Mouse (Mus musculus) embryonic facial prominence, embryonic 14.5 days (tissue): ENCODE measurements at regions not wholly inside any gene's neighbourhood (a gene's known extent, or its start where the extent isn't known, plus 50 kb on each side); places are given as distances from the start of the nearest gene placed in this dataset.
A peak's percentile ranks its signal among the peaks of the same experiment; 100 is the strongest.

ENCODE experiments used
- ATAC-seq: fragments of 200-750 bp; cut with Nextera tagmentation; 2 replicates; pipeline ENCODE4 v1.8.0; 2017; ENCODE audit warnings: low read depth, moderate number of reproducible peaks, moderate TSS enrichment
- DNase-seq: peaks from one replicate; pipeline ENCODE4 v3.0.0-alpha.2; 2015; ENCODE audit warnings: low spot score
- H3K27ac ChIP-seq: fragments of 300-500 bp; sonication (generic); replicated peaks from 2 replicates; pipeline ENCODE4 v1.5.1; 2014; ENCODE audit warnings: low read depth, mild to moderate bottlenecking, low read length, moderate library complexity
- H3K27me3 ChIP-seq: fragments of 300-500 bp; sonication (generic); replicated peaks from 2 replicates; pipeline ENCODE4 v1.6.1; 2014; ENCODE audit warnings: low read length; ENCODE audit not compliant: control insufficient read depth, insufficient read depth
- H3K36me3 ChIP-seq: fragments of 300-500 bp; sonication (generic); 2 replicates; pipeline ENCODE4 v1.6.1; 2014; ENCODE audit warnings: low read length, mixed read lengths; ENCODE audit not compliant: control insufficient read depth, insufficient read depth
- H3K4me1 ChIP-seq: fragments of 300-500 bp; sonication (generic); 2 replicates; pipeline ENCODE4 v1.6.1; 2014; ENCODE audit warnings: antibody characterized with exemption, low read length; ENCODE audit not compliant: control insufficient read depth, insufficient read depth
- H3K4me2 ChIP-seq: fragments of 300-500 bp; sonication (generic); 2 replicates; pipeline ENCODE4 v1.6.1; 2014; ENCODE audit warnings: low read depth, mild to moderate bottlenecking, low read length, moderate library complexity, mixed read lengths
- H3K4me3 ChIP-seq: fragments of 300-500 bp; sonication (generic); 2 replicates; pipeline ENCODE4 v1.5.1; 2014; ENCODE audit warnings: low read depth, mild to moderate bottlenecking, low read length
- H3K9ac ChIP-seq: fragments of 300-500 bp; sonication (generic); 2 replicates; pipeline ENCODE4 v1.6.1; 2014; ENCODE audit warnings: low read depth, mild to moderate bottlenecking, low read length, moderate library complexity, mixed read lengths
- H3K9me3 ChIP-seq: fragments of 300-500 bp; sonication (generic); 2 replicates; pipeline ENCODE4 v1.6.1; 2016; ENCODE audit warnings: low read length; ENCODE audit not compliant: control insufficient read depth
- WGBS: fragments of 180-500 bp; shearing (Covaris S2); extraction: QIAGEN DNeasy Blood & Tissue Kit; methylation state at CpG from one replicate; pipeline ENCODE4 v1.1.7; 2014; 5-methylcytosine and 5-hydroxymethylcytosine counted together

DNA sequence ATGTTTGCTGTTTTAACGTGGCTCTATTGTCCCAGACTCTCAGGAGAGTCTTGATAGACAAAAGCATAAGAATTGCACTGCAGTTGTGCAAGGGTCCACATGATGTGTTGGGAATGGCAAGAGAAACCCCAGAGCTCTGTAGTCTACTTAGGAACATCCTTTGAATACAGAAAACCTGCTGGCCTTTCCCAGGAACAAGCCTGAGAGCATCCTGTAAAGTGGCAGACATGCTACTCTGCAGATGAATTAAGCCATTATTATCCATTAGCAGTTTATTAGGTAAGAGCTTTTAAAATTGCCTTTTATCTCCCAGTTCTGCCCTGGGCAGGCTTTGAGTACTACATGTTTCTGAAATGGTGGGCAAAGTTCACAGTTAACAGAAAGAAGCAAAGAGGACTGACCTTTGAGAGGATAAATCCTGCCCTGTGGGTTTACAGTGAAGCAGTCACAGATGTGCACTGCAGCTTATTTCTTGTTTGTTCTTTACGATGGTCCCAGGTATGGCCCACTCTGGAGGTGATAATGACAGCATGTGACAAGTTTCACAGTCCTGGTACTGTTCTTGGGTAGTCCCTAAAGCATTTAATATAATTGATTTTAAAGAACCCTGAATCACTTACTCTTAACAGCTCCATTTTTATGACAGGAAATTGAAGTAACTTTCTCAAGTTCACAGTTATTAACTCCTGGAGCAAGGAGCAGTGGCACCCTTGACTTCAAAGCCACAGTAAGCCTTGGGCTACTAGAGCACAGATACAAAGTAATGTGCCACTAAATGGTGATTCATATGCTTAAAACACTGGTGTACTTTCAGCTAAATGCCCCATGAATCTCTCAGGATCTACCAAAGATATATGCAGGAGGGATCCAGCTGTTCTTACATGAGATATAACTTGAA lies 386.6 kb upstream of the Slc5a7 start:
- DNase-seq = no peak
- Histone ChIP-seq H3K4me1 (no peaks in the 10 kb centered on the region), H3K9me3 (no peaks in the 10 kb centered on the region), H3K27ac (no peak overlapping the region), H3K4me3 (no peak overlapping the region), H3K36me3 (no peaks in the 10 kb centered on the region), H3K9ac (no peak overlapping the region), H3K4me2 (no peak overlapping the region), H3K27me3 (no peaks in the 10 kb centered on the region)
- WGBS = 55% methylated on average over 2 of the region's 2 CpGs
- no peak for ATAC-seq

GRCm38 (mm10) chr17:54678111-54678510 lies 379.3 kb upstream of the Slc5a7 start:
- H3K9me3 ChIP-seq = no peaks in the 10 kb centered on the region
- DNase-seq (no peak), ATAC-seq (no peak)
- WGBS = 29% methylated on average over 2 of the region's 2 CpGs
- no peak overlapping the region for H3K27ac ChIP-seq
- no peaks in the 10 kb centered on the region for H3K36me3 ChIP-seq
- no peaks in the 10 kb centered on the region for H3K4me1 ChIP-seq
- H3K4me2 ChIP-seq = no peak overlapping the region
- H3K9ac ChIP-seq = no peak overlapping the region
- H3K27me3 ChIP-seq = no peaks in the 10 kb centered on the region
- no peak overlapping the region for H3K4me3 ChIP-seq

DNA sequence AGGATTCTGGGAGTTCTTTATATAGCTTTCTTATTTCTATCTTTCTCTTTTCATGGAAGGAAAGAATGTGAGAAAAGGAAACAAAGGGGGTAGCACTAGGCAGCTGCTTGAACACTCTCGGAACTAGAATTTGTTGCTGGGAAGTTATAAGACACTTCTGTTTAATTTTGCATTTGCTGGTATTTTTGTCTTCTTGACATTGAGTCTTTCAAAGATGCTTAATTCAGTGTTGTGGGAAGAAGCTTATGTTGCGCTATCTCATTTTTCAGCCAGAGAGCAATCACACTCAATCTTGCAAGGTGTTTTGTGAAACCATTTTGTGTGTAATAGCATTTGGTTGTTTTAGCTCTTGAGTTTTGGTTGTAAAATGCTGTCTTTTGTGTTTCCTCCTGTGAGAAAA lies 370.7 kb upstream of the Slc5a7 start:
- Histone ChIP-seq H3K4me1 (no peaks in the 10 kb centered on the region), H3K4me3 (no peak overlapping the region), H3K27me3 (no peaks in the 10 kb centered on the region), H3K4me2 (no peak overlapping the region), H3K9ac (no peak overlapping the region), H3K9me3 (no peaks in the 10 kb centered on the region), H3K27ac (no peak overlapping the region), H3K36me3 (no peaks in the 10 kb centered on the region)
- 90% methylated on average over 2 of the region's 2 CpGs for whole genome bisulfite sequencing
- DNase-seq = no peak
- ATAC-seq = no peak

GRCm38 (mm10) chr17:54662558-54663245 lies 363.9 kb upstream of the Slc5a7 start:
- H3K4me1 ChIP-seq = no peaks in the 10 kb centered on the region
- no peak overlapping the region for H3K27ac ChIP-seq
- ATAC-seq (no peak), DNase-seq (peak; percentile 42)
- H3K9ac ChIP-seq = no peak overlapping the region
- 45% methylated on average over 2 of the region's 2 CpGs for WGBS
- H3K4me3 ChIP-seq = no peak overlapping the region
- H3K4me2 ChIP-seq = no peak overlapping the region
- no peaks in the 10 kb centered on the region for H3K9me3 ChIP-seq
- H3K36me3 ChIP-seq = no peaks in the 10 kb centered on the region
- no peaks in the 10 kb centered on the region for H3K27me3 ChIP-seq

DNA sequence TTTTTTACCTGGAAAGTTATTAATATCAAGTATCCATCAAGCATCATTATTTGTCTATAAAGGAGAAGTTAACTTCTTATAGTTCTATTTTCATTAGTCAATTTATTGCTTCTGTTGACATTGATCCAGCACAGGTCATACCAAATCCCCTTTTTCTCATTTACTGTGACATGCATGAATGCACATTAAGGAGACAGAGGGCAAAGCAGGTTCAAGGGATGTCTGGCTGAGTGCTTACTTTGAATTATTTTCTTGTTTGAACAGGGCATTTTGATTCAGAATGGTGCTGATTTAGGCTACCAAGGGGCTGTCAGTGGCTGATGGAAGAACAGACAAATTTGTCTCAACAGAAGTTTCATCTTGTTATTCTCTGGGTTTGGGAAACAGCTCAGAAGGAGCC lies 357.7 kb upstream of the Slc5a7 start:
- DNase-seq = no peak
- Histone ChIP-seq H3K9me3 (no peaks in the 10 kb centered on the region), H3K36me3 (no peaks in the 10 kb centered on the region), H3K4me1 (no peaks in the 10 kb centered on the region), H3K9ac (no peak overlapping the region), H3K4me2 (no peak overlapping the region), H3K27me3 (no peaks in the 10 kb centered on the region), H3K4me3 (no peak overlapping the region), H3K27ac (no peak overlapping the region)
- ATAC-seq = no peak
